Mouse (Mus musculus) bone marrow, adult 2 months (tissue): ENCODE measurements around the gene Gp1ba.

Experiments used
- CTCF ChIP-seq: fragments of 200-500 bp; IDR thresholded peaks from 2 replicates; pipeline ENCODE4 v1.5.1; 2011; ENCODE audit warnings: low read length, control low read depth; ENCODE audit not compliant: control insufficient read depth, insufficient read depth
- POLR2A ChIP-seq: fragments of 200-500 bp; IDR thresholded peaks from 2 replicates; pipeline ENCODE4 v1.6.1; 2011; ENCODE audit warnings: low read depth, mild to moderate bottlenecking, control low read depth, low read length, borderline replicate concordance; ENCODE audit not compliant: control insufficient read depth

- TF ChIP-seq CTCF (no peak), POLR2A (peak; percentile 47; the same call in 1 of the 2 replicates)
Observed at GRCm38 (mm10) chr11:70647716-70648420, 8.9 kb downstream of the Gp1ba start.
